Mouse (Mus musculus) heart, postnatal 10 days (tissue): ENCODE data around the gene Mybph. TPM values are rescaled to one million over a fixed set of nuclear protein-coding genes. Genes with fewer than 3 reads are reported as not detected.

Experiments used
- total RNA-seq, 2 experiments: library from RNA; stranded (reverse); gene quantifications; 2 replicates each; pipeline ENCODE4 v1.2.3; 2021

The Mybph gene
- total RNA-seq, 2 experiments from 2014 or later, result 0.32 TPM; not detected in 1

Other genes with a start within 250 kb of the Mybph start
- gene Fmod, start 156.2 kb upstream of the Mybph start, total RNA-seq, result 10 to 100 TPM; 18.1 to 25.8 TPM
- gene Btg2, start 114.3 kb upstream of the Mybph start, total RNA-seq, result 10 to 100 TPM; 30.3 to 32.9 TPM
- not detected for gene Chit1, start 82.2 kb upstream of the Mybph start, total RNA-seq
- gene Chil1, start 11.3 kb upstream of the Mybph start, total RNA-seq, result under 1 TPM; 0.53 to 0.55 TPM
- 10 to 100 TPM; 12.0 to 19.4 TPM for gene Adora1, start 42.0 kb downstream of the Mybph start, total RNA-seq
- gene Myog, start 96.5 kb downstream of the Mybph start, total RNA-seq, result not detected
- gene Ppfia4, start 139.5 kb downstream of the Mybph start, total RNA-seq, result 1 to 10 TPM; 3.4 to 3.7 TPM
- 10 to 100 TPM; 24.2 to 25.7 TPM for gene Tmem183a, start 168.5 kb downstream of the Mybph start, total RNA-seq
- not detected for gene 4933406M09Rik, start 192.5 kb downstream of the Mybph start, total RNA-seq
- gene Cyb5r1, start 212.1 kb downstream of the Mybph start, total RNA-seq, result 10 to 100 TPM; 31.0 to 33.4 TPM
- 100 to 1,000 TPM; 132 to 133 TPM for gene Adipor1, start 221.9 kb downstream of the Mybph start, total RNA-seq